Comparison of ENCODE assay signal across 21 mouse cellular contexts in genomic region chr11:115058701-115059100, GRCm38 (mm10). TPM values are rescaled to one million over a fixed set of nuclear protein-coding genes. Genes with fewer than 3 reads are reported as not detected.
"Had no signal": no experiment of that assay in that cellular context is flagged by ENCODE, and none has a peak within 500 bp of the region (broad histone marks: within the 10 kb centered on the region; RNA-seq: fewer than 3 reads in every experiment).

No protein-coding gene starts in this region.

- DNase-seq: lung, adult 18-20 months; lung, embryonic 14.5 days; lung, postnatal 10 days; midbrain, embryonic 14.5 days; right cerebral cortex, postnatal 14 days; thymus, adult 2 months; thymus, postnatal 25 days; thymus, postnatal 4 days had no signal

- ATAC-seq: midbrain, embryonic 16.5 days had no signal

- H3K4me3 ChIP-seq: midbrain, embryonic 10.5 days; midbrain, embryonic 12.5 days; neural tube, embryonic 12.5 days; stomach, embryonic 15.5 days had no signal

- H3K36me3 ChIP-seq: midbrain, embryonic 10.5 days; midbrain, embryonic 12.5 days; neural tube, embryonic 12.5 days; stomach, embryonic 15.5 days had no signal

- H3K27ac ChIP-seq: liver, embryonic 14.5 days; midbrain, embryonic 10.5 days; midbrain, embryonic 12.5 days; neural tube, embryonic 12.5 days; stomach, embryonic 15.5 days; stomach, postnatal 0 days had no signal

- H3K9me3 ChIP-seq: midbrain, embryonic 10.5 days; midbrain, embryonic 12.5 days; neural tube, embryonic 12.5 days; stomach, embryonic 15.5 days had no signal

- H3K4me1 ChIP-seq: midbrain, embryonic 12.5 days; neural tube, embryonic 12.5 days had no signal

- H3K27me3 ChIP-seq: neural tube, embryonic 12.5 days; stomach, embryonic 15.5 days had no signal

RNA-seq across cellular contexts. Expression of gene Cd300e, which starts 3.3 kb away (rescaled TPM):
- total RNA-seq: megakaryocyte-erythroid progenitor cell, adult 5-6 weeks had no signal
- polyA plus RNA-seq: lung, embryonic 14.5 days; midbrain, embryonic 10.5 days; midbrain, embryonic 12.5 days; midbrain, embryonic 14.5 days; neural tube, embryonic 12.5 days; neural tube, embryonic 14.5 days; stomach, postnatal 0 days; testis, adult 2 months had no signal

RNA-seq across cellular contexts. Expression of gene Cd300ld3, which starts 10.5 kb away (rescaled TPM):
- polyA plus RNA-seq: liver, embryonic 16.5 days; lung, embryonic 14.5 days; lung, embryonic 16.5 days; midbrain, embryonic 10.5 days; midbrain, embryonic 12.5 days; midbrain, embryonic 14.5 days; midbrain, embryonic 16.5 days; neural tube, embryonic 12.5 days; neural tube, embryonic 14.5 days; stomach, embryonic 15.5 days; stomach, postnatal 0 days had no signal

RNA-seq across cellular contexts. Expression of gene Cd300ld5, which starts 21.1 kb away (rescaled TPM):
- total RNA-seq: neutrophil, adult 5-6 weeks had no signal
- polyA plus RNA-seq: liver, embryonic 16.5 days; lung, embryonic 14.5 days; lung, embryonic 16.5 days; midbrain, embryonic 10.5 days; midbrain, embryonic 12.5 days; midbrain, embryonic 14.5 days; midbrain, embryonic 16.5 days; neural tube, embryonic 12.5 days; neural tube, embryonic 14.5 days; stomach, embryonic 15.5 days; stomach, postnatal 0 days had no signal

RNA-seq across cellular contexts. Expression of gene Cd300ld4, which starts 31.9 kb away (rescaled TPM):
- total RNA-seq: neutrophil, adult 5-6 weeks had no signal
- polyA plus RNA-seq: liver, embryonic 16.5 days; lung, embryonic 14.5 days; lung, embryonic 16.5 days; midbrain, embryonic 10.5 days; midbrain, embryonic 12.5 days; midbrain, embryonic 14.5 days; midbrain, embryonic 16.5 days; neural tube, embryonic 12.5 days; neural tube, embryonic 14.5 days; stomach, embryonic 15.5 days; stomach, postnatal 0 days had no signal

RNA-seq across cellular contexts. Expression of gene Rab37, which starts 32.5 kb away (rescaled TPM):
- polyA plus RNA-seq: testis, adult 2 months had no signal
